Mouse (Mus musculus) embryonic facial prominence, embryonic 13.5 days (tissue): ENCODE results near the gene Pan2. TPM values are rescaled to one million over a fixed set of nuclear protein-coding genes. Genes with fewer than 3 reads are reported as not detected.
"Not testable (repeated sequence)": the region's sequence is repeated elsewhere in the genome, so short reads cannot be mapped to it uniquely, and the experiment has no call there.

Experiments
- ATAC-seq: fragments of 200-750 bp; cut with Nextera tagmentation; 2 replicates; pipeline ENCODE4 v1.8.0; 2017; ENCODE audit warnings: low read depth; ENCODE audit not compliant: insufficient number of reproducible peaks, insufficient read depth, low FRiP score, low TSS enrichment
- H3K27ac ChIP-seq: fragments of 300-500 bp; sonication (generic); 2 replicates; pipeline ENCODE4 v1.5.1; 2015; ENCODE audit warnings: moderate library complexity, mild to moderate bottlenecking, inconsistent platforms
- H3K27me3 ChIP-seq: fragments of 300-500 bp; sonication (generic); 2 replicates; pipeline ENCODE4 v1.6.1; 2015; ENCODE audit warnings: mild to moderate bottlenecking, inconsistent platforms
- H3K36me3 ChIP-seq: fragments of 300-500 bp; sonication (generic); 2 replicates; pipeline ENCODE4 v1.6.1; 2015; ENCODE audit warnings: mild to moderate bottlenecking, inconsistent platforms
- H3K4me1 ChIP-seq: fragments of 300-500 bp; sonication (generic); 2 replicates; pipeline ENCODE4 v1.6.1; 2015; ENCODE audit warnings: inconsistent platforms
- H3K4me2 ChIP-seq: fragments of 300-500 bp; sonication (generic); 2 replicates; pipeline ENCODE4 v1.6.1; 2015; ENCODE audit warnings: moderate library complexity, mild to moderate bottlenecking, inconsistent platforms
- H3K4me3 ChIP-seq: fragments of 300-500 bp; sonication (generic); 2 replicates; pipeline ENCODE4 v1.5.1; 2015; ENCODE audit warnings: mild to moderate bottlenecking, inconsistent platforms
- H3K9ac ChIP-seq: fragments of 300-500 bp; sonication (generic); 2 replicates; pipeline ENCODE4 v1.6.1; 2015; ENCODE audit warnings: mild to moderate bottlenecking, inconsistent platforms
- H3K9me3 ChIP-seq: fragments of 300-500 bp; sonication (generic); 2 replicates; pipeline ENCODE4 v1.6.1; 2016; ENCODE audit warnings: inconsistent platforms
- WGBS: fragments of 180-500 bp; shearing (Covaris S2); methylation state at CpG from one replicate; pipeline ENCODE4 v1.1.7; 2015; ENCODE audit warnings: mixed read lengths; 5-methylcytosine and 5-hydroxymethylcytosine counted together
- polyA plus RNA-seq: library from polyadenylated mRNA; unstranded; fragments of >200 nt; fragmentation: Nextera tagmentation; extraction: Ambion mirVana; gene quantifications from 2 replicates; pipeline ENCODE4 v1.2.1, GENCODE M21; 2015

The Pan2 gene
- polyA plus RNA-seq, 1 experiment from 2014 or later: 32.3 TPM

DNA sequence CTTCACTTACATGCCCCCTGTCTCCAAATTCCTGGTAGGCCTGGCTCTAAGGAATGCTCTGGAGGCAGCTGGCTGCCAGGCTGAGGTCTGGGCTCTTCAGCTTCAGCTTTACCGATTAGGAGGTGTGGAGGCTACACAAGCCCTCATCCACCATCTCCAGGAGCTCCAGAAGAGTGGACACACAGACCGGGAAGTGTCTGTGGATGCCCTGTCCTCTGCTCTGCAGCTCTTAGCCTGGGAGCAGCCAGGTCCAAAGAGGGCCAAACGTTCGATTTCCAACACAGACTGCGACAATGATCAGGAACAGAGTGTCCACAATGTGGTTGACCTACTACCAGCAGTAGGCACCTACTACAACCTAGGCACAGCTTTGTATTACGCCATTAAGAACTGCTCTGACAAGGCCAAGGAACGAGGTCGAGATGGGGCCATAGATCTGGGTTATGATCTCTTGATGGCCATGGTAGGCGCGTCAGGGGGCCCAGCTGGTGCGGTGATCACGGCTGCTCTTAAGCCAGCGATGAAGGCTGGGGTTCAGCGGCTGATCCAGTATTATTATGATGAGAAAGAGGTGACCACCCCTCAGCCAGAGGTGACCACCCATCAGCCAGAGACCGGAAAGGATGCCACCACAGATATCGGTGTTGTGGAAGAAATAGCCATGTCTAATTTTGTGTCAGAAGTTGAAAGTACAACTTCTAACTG lies 33.8 kb upstream of the Pan2 start:
- Histone ChIP-seq H3K36me3 (no peaks in the 10 kb centered on the region), H3K4me2 (peak overlapping the region; percentile 72; the same call in 1 of the 2 replicates), H3K9me3 (no peaks in the 10 kb centered on the region), H3K9ac (no peak overlapping the region), H3K4me3 (no peak overlapping the region), H3K27ac (no peak overlapping the region), H3K27me3 (no peaks in the 10 kb centered on the region), H3K4me1 (peaks cover 4% of the 10 kb centered on the region; the same call in 1 of the 2 replicates)
- no peak for ATAC-seq
- 87% methylated on average over 16 of the region's 16 CpGs for WGBS

DNA sequence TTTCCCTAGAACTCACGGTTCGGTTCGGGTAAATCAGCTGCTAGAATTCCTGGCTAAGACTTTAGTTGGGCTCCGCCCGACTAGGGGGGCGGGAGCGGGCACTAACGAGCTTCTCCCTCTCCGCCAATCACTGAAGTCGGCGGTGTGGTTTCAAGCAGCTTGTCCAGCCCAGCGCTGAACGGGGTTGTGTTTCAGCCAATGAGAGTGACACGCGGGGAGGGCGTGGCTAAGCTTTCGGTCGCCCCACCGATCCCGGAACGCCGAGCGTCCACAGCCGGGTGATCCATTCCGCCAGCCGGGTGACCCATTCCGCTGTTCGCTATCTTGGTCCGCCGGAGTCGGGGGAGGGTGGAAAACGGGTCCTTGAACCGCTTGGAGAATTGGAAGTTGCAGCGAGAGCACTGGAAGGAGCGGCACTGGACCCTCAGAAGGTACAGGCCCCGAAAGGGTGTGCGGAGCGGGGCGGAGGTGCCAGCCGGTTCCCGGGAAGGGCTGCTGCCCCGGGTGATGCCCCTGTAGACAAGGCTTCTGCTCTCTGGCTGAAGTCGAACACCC lies 32.8 kb upstream of the Pan2 start, which contains the start of gene Stat2:
Gene Stat2, plus strand, starts transcription at position 273 of the 555 bp plus-strand sequence.
- H3K4me2 ChIP-seq: peak within 1 kb of the TSS; percentile 72
- peak within 1 kb of the TSS; percentile 78; the same call in 1 of the 2 replicates for H3K27ac ChIP-seq
- H3K4me1 ChIP-seq: peaks cover 4% of the 10 kb centered on the region; the same call in 1 of the 2 replicates
- peak within 1 kb of the TSS; percentile 78 for H3K4me3 ChIP-seq
- H3K9me3 ChIP-seq: no peaks in the 10 kb centered on the region
- H3K36me3 ChIP-seq: no peaks in the 10 kb centered on the region
- ATAC-seq: peak; percentile 98
- H3K27me3 ChIP-seq: no peaks in the 10 kb centered on the region
- under 1% methylated on average over 43 of the region's 43 CpGs for WGBS
- peak within 1 kb of the TSS; percentile 84 for H3K9ac ChIP-seq

DNA sequence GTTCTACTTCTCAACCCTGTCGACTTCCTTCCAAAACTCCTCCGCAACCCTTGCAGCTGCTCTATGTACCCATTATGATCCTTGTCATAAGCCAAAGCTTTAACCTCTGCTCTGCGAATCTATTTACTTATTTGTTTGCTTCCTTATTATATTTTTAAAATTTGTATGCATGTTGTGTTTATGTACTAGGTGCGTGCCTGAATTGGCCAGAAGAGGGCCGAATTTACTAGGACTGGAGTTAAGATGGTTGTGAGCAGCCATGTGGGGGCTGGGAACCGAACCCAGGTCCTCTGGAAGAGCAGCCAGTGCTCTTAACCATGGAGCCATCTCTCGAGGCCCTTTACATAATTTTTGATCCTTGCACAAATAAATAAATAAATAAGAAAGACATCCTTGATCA lies 32.3 kb upstream of the Pan2 start:
- Histone ChIP-seq H3K4me3 (peak overlapping the region; percentile 78), H3K9me3 (no peaks in the 10 kb centered on the region), H3K9ac (peak overlapping the region; percentile 84), H3K36me3 (no peaks in the 10 kb centered on the region), H3K4me2 (peak overlapping the region; percentile 72), H3K4me1 (peaks cover 4% of the 10 kb centered on the region; the same call in 1 of the 2 replicates), H3K27me3 (no peaks in the 10 kb centered on the region), H3K27ac (peak overlapping the region; percentile 78; the same call in 1 of the 2 replicates)
- 40% methylated on average over 7 of the region's 7 CpGs for WGBS
- ATAC-seq: no peak

DNA sequence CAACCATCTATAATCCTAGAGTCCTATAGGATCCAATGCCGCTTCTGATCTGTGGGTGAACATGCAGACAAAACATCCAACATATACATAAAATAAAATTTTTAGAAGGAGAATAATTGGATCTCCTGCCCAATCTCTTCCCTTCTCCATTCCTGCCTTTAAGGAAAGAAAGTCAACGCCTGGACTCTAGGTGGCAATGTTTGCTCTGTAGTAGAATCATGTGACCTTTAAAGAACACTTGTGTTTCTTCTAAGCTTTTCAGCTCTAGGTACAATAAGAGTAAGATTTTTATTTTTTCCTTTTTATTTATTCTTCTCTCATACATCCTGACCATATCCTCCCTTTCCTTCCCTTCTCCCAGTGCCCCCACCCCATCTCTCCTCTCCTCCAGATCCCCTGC lies 31.3 kb upstream of the Pan2 start:
- H3K9me3 ChIP-seq: no peaks in the 10 kb centered on the region
- peaks cover 5% of the 10 kb centered on the region for H3K36me3 ChIP-seq
- H3K4me1 ChIP-seq: peaks cover 4% of the 10 kb centered on the region; the same call in 1 of the 2 replicates
- no peaks in the 10 kb centered on the region for H3K27me3 ChIP-seq
- H3K9ac ChIP-seq: no peak overlapping the region
- no peak for ATAC-seq
- 60% methylated on average over 2 of the region's 2 CpGs for WGBS
- H3K4me2 ChIP-seq: no peak overlapping the region
- no peak overlapping the region for H3K27ac ChIP-seq
- no peak overlapping the region for H3K4me3 ChIP-seq

DNA sequence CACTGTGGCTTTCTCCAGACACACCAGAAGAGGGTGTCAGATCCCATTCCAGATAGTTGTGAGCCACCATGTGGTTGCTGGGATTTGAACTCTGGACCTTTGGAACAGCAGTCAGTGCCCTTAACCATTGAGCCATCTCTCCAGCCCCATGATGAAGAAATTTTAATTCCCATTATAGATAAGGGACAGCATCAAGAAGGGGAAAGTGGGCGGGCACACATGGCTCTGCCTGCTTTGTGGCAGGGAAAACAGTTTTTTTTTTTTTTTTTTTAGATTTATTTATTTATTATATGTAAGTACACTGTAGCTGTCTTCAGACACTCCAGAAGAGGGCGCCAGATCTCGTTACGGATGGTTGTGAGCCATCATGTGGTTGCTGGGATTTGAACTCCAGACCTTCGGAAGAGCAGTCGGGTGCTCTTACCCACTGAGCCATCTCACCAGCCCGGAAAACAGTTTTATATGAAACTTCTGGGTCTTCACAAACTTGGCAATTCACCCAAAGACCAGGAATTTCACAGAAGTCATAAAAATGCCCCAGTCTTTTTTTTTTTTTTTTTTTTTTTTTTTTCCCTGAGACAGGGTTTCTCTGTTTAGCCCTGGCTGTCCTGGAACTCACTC lies 30.2 kb upstream of the Pan2 start:
- not testable (repeated sequence) for H3K4me3 ChIP-seq, H3K4me1 ChIP-seq, H3K4me2 ChIP-seq, H3K27me3 ChIP-seq, H3K9ac ChIP-seq, ATAC-seq, H3K27ac ChIP-seq, H3K9me3 ChIP-seq
- peaks cover 14% of the 10 kb centered on the region for H3K36me3 ChIP-seq
- WGBS: 93% methylated on average over 4 of the region's 7 CpGs

- H3K4me1 ChIP-seq, H3K9me3 ChIP-seq, H3K27ac ChIP-seq, H3K27me3 ChIP-seq, H3K4me2 ChIP-seq, H3K9ac ChIP-seq, ATAC-seq, H3K4me3 ChIP-seq: not testable (repeated sequence)
- peaks cover 32% of the 10 kb centered on the region for H3K36me3 ChIP-seq
- 98% methylated on average over 1 of the region's 1 CpGs for whole genome bisulfite sequencing
Measured at GRCm38 (mm10) chr10:128275374-128275773, 27.8 kb upstream of the Pan2 start.

DNA sequence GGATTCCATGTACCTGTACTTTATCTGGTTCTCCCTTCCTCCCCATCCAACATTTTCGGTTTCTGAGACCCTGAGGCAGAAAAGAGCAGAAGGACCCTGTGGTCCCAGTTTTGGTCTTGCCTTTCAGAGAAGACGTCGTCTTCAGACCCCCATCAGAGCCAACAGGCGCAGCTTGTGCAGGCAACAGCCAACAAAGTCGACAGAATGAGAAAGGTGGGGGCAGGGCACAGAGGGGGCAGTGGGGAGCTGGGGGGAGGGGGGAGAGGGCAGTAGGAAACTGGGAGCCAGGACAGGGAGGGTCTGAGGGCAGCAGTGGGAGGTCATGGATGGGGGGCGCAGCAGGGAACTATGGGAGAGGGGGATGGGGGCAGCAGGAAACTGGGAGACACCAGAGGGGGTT lies 25.0 kb upstream of the Pan2 start:
- H3K9me3 ChIP-seq: no peaks in the 10 kb centered on the region
- ATAC-seq: no peak
- no peaks in the 10 kb centered on the region for H3K4me1 ChIP-seq
- H3K4me3 ChIP-seq: no peak overlapping the region
- peaks cover 57% of the 10 kb centered on the region for H3K36me3 ChIP-seq
- no peaks in the 10 kb centered on the region for H3K27me3 ChIP-seq
- no peak overlapping the region for H3K27ac ChIP-seq
- H3K9ac ChIP-seq: no peak overlapping the region
- 62% methylated on average over 6 of the region's 6 CpGs for WGBS
- H3K4me2 ChIP-seq: no peak overlapping the region

DNA sequence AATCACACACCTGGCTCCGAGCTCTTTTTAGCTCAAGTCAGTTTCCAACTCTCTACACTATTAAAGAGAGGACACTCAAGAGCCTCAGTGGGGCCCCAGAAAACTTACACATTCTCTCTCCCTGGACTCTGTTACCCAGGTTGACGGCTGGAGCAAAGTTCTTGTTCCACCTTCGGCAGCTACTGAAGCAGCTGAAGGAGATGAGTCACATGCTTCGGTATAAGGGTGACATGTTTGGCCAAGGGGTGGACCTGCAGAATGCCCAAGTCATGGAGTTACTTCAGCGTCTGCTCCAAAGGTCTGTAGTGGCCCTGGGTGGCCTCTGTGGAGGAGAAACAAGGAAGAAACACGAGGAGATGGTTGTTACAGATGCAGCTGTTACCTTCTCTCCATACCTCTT lies 22.2 kb upstream of the Pan2 start:
- no peak for ATAC-seq
- H3K27me3 ChIP-seq: no peaks in the 10 kb centered on the region
- H3K9me3 ChIP-seq: no peaks in the 10 kb centered on the region
- H3K27ac ChIP-seq: no peak overlapping the region
- H3K4me1 ChIP-seq: no peaks in the 10 kb centered on the region
- peaks cover 80% of the 10 kb centered on the region for H3K36me3 ChIP-seq
- no peak overlapping the region for H3K4me3 ChIP-seq
- H3K9ac ChIP-seq: no peak overlapping the region
- H3K4me2 ChIP-seq: no peak overlapping the region
- WGBS: 82% methylated on average over 6 of the region's 6 CpGs

DNA sequence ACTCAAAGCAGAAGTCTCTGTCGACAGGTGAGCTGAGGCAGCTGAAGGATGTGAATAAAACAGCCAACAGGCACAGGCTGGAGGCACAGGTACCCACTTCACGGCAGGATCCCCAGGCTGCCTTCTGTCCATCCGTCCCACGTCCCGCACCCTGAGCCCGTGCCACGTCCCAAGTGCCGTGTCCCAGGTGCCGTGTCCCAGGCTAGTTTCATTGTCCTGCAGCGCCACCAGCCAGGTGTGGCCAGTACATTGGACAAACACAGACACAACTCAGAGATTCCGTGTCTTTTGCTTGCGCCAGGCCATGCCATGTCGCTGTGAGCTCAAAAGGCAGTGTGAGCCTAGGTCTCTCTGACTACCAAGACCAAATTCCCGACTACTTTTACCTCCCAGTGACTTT lies 21.5 kb upstream of the Pan2 start:
- no peak overlapping the region for H3K9ac ChIP-seq
- no peak overlapping the region for H3K27ac ChIP-seq
- H3K36me3 ChIP-seq: peaks cover 84% of the 10 kb centered on the region
- no peak for ATAC-seq
- H3K4me1 ChIP-seq: 0 out of 2 replicates have a peak, but pooled peaks cover 6% of the 10 kb centered on the region
- no peaks in the 10 kb centered on the region for H3K27me3 ChIP-seq
- 92% methylated on average over 14 of the region's 14 CpGs for WGBS
- H3K4me3 ChIP-seq: no peak overlapping the region
- no peaks in the 10 kb centered on the region for H3K9me3 ChIP-seq
- no peak overlapping the region for H3K4me2 ChIP-seq

DNA sequence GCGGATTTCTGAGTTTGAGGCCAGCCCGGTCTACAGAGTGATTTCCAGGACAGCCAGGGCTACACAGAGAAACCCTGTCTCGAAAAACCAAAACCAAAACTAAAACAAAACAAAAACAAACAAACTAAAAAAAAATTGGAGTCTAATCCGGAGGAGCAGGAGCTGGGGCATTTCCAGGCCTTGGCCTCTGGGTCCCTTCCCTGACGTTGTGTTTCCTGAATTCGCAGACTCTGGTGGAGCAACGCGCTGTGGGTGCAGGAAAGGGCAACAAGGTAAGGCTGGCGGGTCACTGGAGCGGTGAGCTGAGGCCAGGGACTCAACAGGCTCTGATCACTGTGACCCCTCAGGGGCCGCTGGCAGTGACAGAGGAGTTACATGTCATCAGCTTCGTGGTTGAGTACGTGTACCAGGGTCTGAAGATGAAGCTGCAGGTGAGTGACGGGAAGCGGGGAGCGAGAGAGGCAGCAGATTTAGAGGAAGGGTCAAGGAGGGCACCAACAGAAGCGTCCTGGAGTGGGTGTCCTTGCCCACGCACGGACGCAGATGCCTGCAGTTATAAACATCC lies 20.2 kb upstream of the Pan2 start:
- Histone ChIP-seq H3K27me3 (no peaks in the 10 kb centered on the region), H3K9ac (no peak overlapping the region), H3K4me3 (no peak overlapping the region), H3K27ac (no peak overlapping the region), H3K4me1 (0 out of 2 replicates have a peak, but pooled peaks cover 6% of the 10 kb centered on the region), H3K9me3 (no peaks in the 10 kb centered on the region), H3K4me2 (no peak overlapping the region), H3K36me3 (peaks cover 76% of the 10 kb centered on the region)
- WGBS: 86% methylated on average over 20 of the region's 20 CpGs
- ATAC-seq: no peak

DNA sequence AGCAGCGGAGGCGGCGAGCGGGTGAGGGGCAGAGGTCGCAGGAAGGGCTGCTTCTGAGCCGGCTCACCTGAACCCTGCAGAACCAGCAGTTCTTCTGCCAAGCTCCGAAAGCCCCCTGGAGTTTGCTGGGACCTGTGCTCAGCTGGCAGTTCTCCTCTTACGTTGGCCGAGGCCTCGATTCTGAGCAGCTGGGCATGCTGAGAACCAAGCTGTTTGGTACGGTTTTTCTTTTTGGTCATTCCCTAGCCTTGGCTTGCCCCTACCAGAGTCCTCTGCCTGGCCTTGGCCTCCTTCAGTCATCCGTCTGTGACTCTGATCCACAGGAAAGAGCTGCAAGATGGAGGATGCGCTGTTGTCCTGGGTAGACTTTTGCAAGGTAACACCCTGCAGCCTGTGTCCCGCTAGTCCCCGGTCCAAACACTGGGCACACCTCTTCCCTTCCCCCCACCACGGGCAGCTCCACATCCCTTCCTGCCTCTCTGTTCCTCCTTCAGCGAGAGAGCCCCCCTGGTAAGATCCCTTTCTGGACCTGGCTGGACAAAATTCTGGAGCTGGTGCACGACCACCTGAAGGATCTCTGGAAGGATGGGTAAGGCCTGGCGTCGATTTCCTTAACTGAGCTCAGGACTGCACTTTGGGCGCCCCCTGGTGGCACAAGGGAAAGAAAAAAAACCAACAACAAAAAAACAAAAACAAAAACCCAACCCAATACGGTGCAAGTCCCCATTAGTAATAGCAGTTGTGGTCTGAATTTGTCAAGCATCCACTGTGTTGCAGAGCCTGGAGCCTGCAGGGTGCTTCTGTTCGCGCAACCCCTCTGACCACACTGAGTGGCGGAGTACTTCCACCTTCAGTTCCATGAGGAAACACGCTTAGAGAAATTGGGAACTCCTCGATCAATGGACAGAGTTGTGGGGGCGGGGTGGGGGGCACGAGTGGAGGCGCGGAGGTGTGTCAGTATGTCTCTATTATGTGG lies 19.2 kb upstream of the Pan2 start:
- no peak for ATAC-seq
- Histone ChIP-seq H3K36me3 (peaks cover 74% of the 10 kb centered on the region), H3K27me3 (no peaks in the 10 kb centered on the region), H3K27ac (no peak overlapping the region), H3K4me2 (no peak overlapping the region), H3K4me1 (0 out of 2 replicates have a peak, but pooled peaks cover 6% of the 10 kb centered on the region), H3K9ac (no peak overlapping the region), H3K9me3 (no peaks in the 10 kb centered on the region), H3K4me3 (no peak overlapping the region)
- 62% methylated on average over 31 of the region's 31 CpGs for WGBS
